Mouse (Mus musculus) heart, embryonic 11.5 days (tissue): ENCODE measurements around the gene Phactr3. TPM values are rescaled to one million over a fixed set of nuclear protein-coding genes. Genes with fewer than 3 reads are reported as not detected.

ENCODE experiments used
- ATAC-seq: fragments of 200-750 bp; cut with Nextera tagmentation; replicated peaks from 2 replicates; pipeline ENCODE4 v1.8.0; 2017; ENCODE audit warnings: moderate library complexity; ENCODE audit not compliant: insufficient number of reproducible peaks, low FRiP score, low TSS enrichment
- H3K27ac ChIP-seq: fragments of 300-500 bp; sonication (generic); 2 replicates; pipeline ENCODE4 v1.5.1; 2014; ENCODE audit warnings: mild to moderate bottlenecking, low read depth, low read length
- H3K27me3 ChIP-seq: fragments of 300-500 bp; sonication (generic); 2 replicates; pipeline ENCODE4 v1.6.1; 2014; ENCODE audit warnings: mild to moderate bottlenecking, low read length, mixed read lengths; ENCODE audit not compliant: control insufficient read depth, insufficient read depth
- H3K36me3 ChIP-seq: fragments of 300-500 bp; sonication (generic); 2 replicates; pipeline ENCODE4 v1.6.1; 2014; ENCODE audit warnings: mild to moderate bottlenecking, low read length, moderate library complexity, mixed read lengths; ENCODE audit not compliant: control insufficient read depth, insufficient read depth
- H3K4me1 ChIP-seq: fragments of 300-500 bp; sonication (generic); 2 replicates; pipeline ENCODE4 v1.6.1; 2014; ENCODE audit warnings: low read length; ENCODE audit not compliant: control insufficient read depth, insufficient read depth
- H3K4me2 ChIP-seq: fragments of 300-500 bp; sonication (generic); 2 replicates; pipeline ENCODE4 v1.6.1; 2014; ENCODE audit warnings: mild to moderate bottlenecking, moderate library complexity
- H3K4me3 ChIP-seq: fragments of 300-500 bp; sonication (generic); 2 replicates; pipeline ENCODE4 v1.5.1; 2014; ENCODE audit warnings: low read depth, low read length
- H3K9ac ChIP-seq: fragments of 300-500 bp; sonication (generic); 2 replicates; pipeline ENCODE4 v1.6.1; 2014; ENCODE audit warnings: mild to moderate bottlenecking, low read depth, low read length, moderate library complexity
- H3K9me3 ChIP-seq: fragments of 300-500 bp; sonication (generic); replicated peaks from 2 replicates; pipeline ENCODE4 v1.6.1; 2016; ENCODE audit warnings: low read length; ENCODE audit not compliant: control insufficient read depth
- WGBS: fragments of 180-500 bp; shearing (Covaris S2); extraction: QIAGEN DNeasy Blood & Tissue Kit; methylation state at CpG from one replicate; pipeline ENCODE4 v1.1.7; 2014; ENCODE audit not compliant: insufficient replicate concordance; 5-methylcytosine and 5-hydroxymethylcytosine counted together
- polyA plus RNA-seq: library from polyadenylated mRNA; unstranded; fragments of >200 nt; fragmentation: Nextera tagmentation; extraction: Ambion mirVana; gene quantifications from 2 replicates; pipeline ENCODE4 v1.2.1, GENCODE M21; 2014

Gene Phactr3
- polyA plus RNA-seq, 1 experiment from 2014 or later: 11.7 TPM

GRCm38 (mm10) chr2:178288666-178289065, 169.9 kb downstream of the Phactr3 start:
- Histone ChIP-seq H3K27ac (no peak overlapping the region), H3K4me1 (no peaks in the 10 kb centered on the region)
- 75% methylated on average over 3 of the region's 3 CpGs for WGBS

GRCm38 (mm10) chr2:178303453-178304187, 184.8 kb downstream of the Phactr3 start:
- no peaks in the 10 kb centered on the region; the same call in 1 of the 2 replicates for H3K27me3 ChIP-seq
- H3K9me3 ChIP-seq: no peaks in the 10 kb centered on the region
- no peak overlapping the region for H3K27ac ChIP-seq
- no peak overlapping the region for H3K4me2 ChIP-seq
- 71% methylated on average over 8 of the region's 8 CpGs for whole genome bisulfite sequencing
- H3K36me3 ChIP-seq: no peaks in the 10 kb centered on the region
- no peak for ATAC-seq
- no peak overlapping the region for H3K4me3 ChIP-seq
- no peak overlapping the region for H3K9ac ChIP-seq
- H3K4me1 ChIP-seq: peaks cover 3% of the 10 kb centered on the region; the same call in 1 of the 2 replicates

More at GRCm38 (mm10) chr2:178288666-178289065, 169.9 kb downstream of the Phactr3 start:
- no peaks in the 10 kb centered on the region for H3K27me3 ChIP-seq
- H3K4me2 ChIP-seq: no peak overlapping the region
- H3K36me3 ChIP-seq: no peaks in the 10 kb centered on the region
- no peak overlapping the region for H3K4me3 ChIP-seq
- H3K9ac ChIP-seq: no peak overlapping the region
- H3K9me3 ChIP-seq: no peaks in the 10 kb centered on the region
- ATAC-seq: no peak

GRCm38 (mm10) chr2:178304188-178304529, 185.4 kb downstream of the Phactr3 start:
- Histone ChIP-seq H3K27me3 (no peaks in the 10 kb centered on the region; the same call in 1 of the 2 replicates), H3K9me3 (no peaks in the 10 kb centered on the region), H3K4me2 (no peak overlapping the region), H3K4me3 (no peak overlapping the region), H3K27ac (no peak overlapping the region), H3K36me3 (no peaks in the 10 kb centered on the region), H3K9ac (no peak overlapping the region), H3K4me1 (peaks cover 3% of the 10 kb centered on the region; the same call in 1 of the 2 replicates)
- ATAC-seq: no peak
- 54% methylated on average over 1 of the region's 1 CpGs for WGBS

GRCm38 (mm10) chr2:178304669-178305068, 185.9 kb downstream of the Phactr3 start:
- no peak for ATAC-seq
- Histone ChIP-seq H3K9ac (no peak overlapping the region), H3K4me1 (peaks cover 3% of the 10 kb centered on the region; the same call in 1 of the 2 replicates), H3K36me3 (no peaks in the 10 kb centered on the region), H3K4me2 (no peak overlapping the region), H3K27me3 (no peaks in the 10 kb centered on the region; the same call in 1 of the 2 replicates), H3K27ac (no peak overlapping the region), H3K9me3 (no peaks in the 10 kb centered on the region), H3K4me3 (no peak overlapping the region)
- WGBS: 64% methylated on average over 6 of the region's 6 CpGs

- H3K9ac ChIP-seq: no peak overlapping the region
- H3K27me3 ChIP-seq: no peaks in the 10 kb centered on the region
- no peak overlapping the region for H3K4me3 ChIP-seq
- 70% methylated on average over 7 of the region's 7 CpGs for WGBS
- no peaks in the 10 kb centered on the region for H3K4me1 ChIP-seq
- no peak for ATAC-seq
- no peak overlapping the region for H3K4me2 ChIP-seq
- H3K27ac ChIP-seq: no peak overlapping the region
- H3K9me3 ChIP-seq: no peaks in the 10 kb centered on the region
- no peaks in the 10 kb centered on the region for H3K36me3 ChIP-seq
Measured at GRCm38 (mm10) chr2:178313539-178313938, 194.8 kb downstream of the Phactr3 start.

- Histone ChIP-seq H3K9me3 (no peaks in the 10 kb centered on the region), H3K36me3 (no peaks in the 10 kb centered on the region), H3K4me3 (no peak overlapping the region), H3K27ac (no peak overlapping the region), H3K4me2 (no peak overlapping the region), H3K4me1 (no peaks in the 10 kb centered on the region), H3K27me3 (no peaks in the 10 kb centered on the region), H3K9ac (no peak overlapping the region)
- WGBS: 55% methylated on average over 1 of the region's 1 CpGs
- ATAC-seq: 0 out of 2 replicates have a peak, but pooled peaks have one; percentile 37
Measured at GRCm38 (mm10) chr2:178316281-178316680, 197.5 kb downstream of the Phactr3 start.

GRCm38 (mm10) chr2:178319766-178320165, 201.0 kb downstream of the Phactr3 start:
- Histone ChIP-seq H3K4me3 (no peak overlapping the region), H3K4me2 (no peak overlapping the region), H3K36me3 (no peaks in the 10 kb centered on the region), H3K27ac (no peak overlapping the region), H3K9ac (no peak overlapping the region), H3K4me1 (no peaks in the 10 kb centered on the region), H3K9me3 (no peaks in the 10 kb centered on the region), H3K27me3 (no peaks in the 10 kb centered on the region)
- 70% methylated on average over 7 of the region's 7 CpGs for WGBS
- no peak for ATAC-seq

GRCm38 (mm10) chr2:178321271-178321670, 202.5 kb downstream of the Phactr3 start:
- no peaks in the 10 kb centered on the region for H3K9me3 ChIP-seq
- no peaks in the 10 kb centered on the region for H3K36me3 ChIP-seq
- ATAC-seq: no peak
- H3K9ac ChIP-seq: no peak overlapping the region
- 67% methylated on average over 10 of the region's 10 CpGs for WGBS
- H3K4me2 ChIP-seq: no peak overlapping the region
- no peaks in the 10 kb centered on the region for H3K4me1 ChIP-seq
- no peak overlapping the region for H3K27ac ChIP-seq
- H3K4me3 ChIP-seq: no peak overlapping the region
- no peaks in the 10 kb centered on the region for H3K27me3 ChIP-seq

GRCm38 (mm10) chr2:178324410-178324809, 205.6 kb downstream of the Phactr3 start:
- ATAC-seq: no peak
- H3K27me3 ChIP-seq: no peaks in the 10 kb centered on the region
- no peaks in the 10 kb centered on the region for H3K9me3 ChIP-seq
- no peak overlapping the region for H3K9ac ChIP-seq
- H3K4me1 ChIP-seq: peaks cover 13% of the 10 kb centered on the region
- no peak overlapping the region for H3K4me2 ChIP-seq
- H3K4me3 ChIP-seq: no peak overlapping the region
- H3K36me3 ChIP-seq: no peaks in the 10 kb centered on the region
- WGBS: 71% methylated on average over 3 of the region's 3 CpGs
- no peak overlapping the region for H3K27ac ChIP-seq
